Mouse (Mus musculus): ENCODE results near the gene St6galnac3. TPM values are rescaled to one million over a fixed set of nuclear protein-coding genes. Genes with fewer than 3 reads are reported as not detected.

Gene St6galnac3
- total and polyA plus RNA-seq, 3 experiments, result 0.08 to 1.1 (median 0.38) TPM

DNA sequence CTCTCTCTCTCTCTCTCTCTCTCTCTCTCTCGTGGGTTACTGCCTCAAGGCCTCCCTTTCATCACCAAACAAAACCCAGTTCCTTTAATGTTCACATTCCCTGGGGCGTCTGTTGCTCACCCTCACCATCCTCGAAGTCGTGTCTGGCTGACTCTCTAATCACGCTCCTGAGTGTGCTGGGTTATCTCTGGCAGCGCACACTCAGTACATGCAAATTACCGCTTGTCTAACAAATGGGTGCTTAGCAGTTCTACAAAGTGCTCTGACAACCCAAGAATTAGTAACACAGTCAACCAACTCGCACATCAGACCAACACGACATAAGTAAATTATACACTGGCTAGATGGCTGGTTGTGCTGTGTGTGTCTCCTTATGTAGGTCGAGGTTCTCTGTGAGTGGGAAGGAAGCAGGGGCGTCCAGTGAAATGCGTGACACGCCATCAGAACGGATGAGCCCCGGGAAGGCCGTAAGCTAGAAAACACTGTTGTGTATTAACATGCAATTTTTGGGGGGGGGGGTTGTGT is 11.8 kb upstream of the St6galnac3 start:
- dilution Hi-C loops (cut with MboI; ENCODE audit: extremely low pct_ligation_motif_present, extremely low pct_unique_long_range_greater_than_20kb, low sequenced_read_pairs), result no loop called here
- no peaks in the 10 kb centered on the region for H3K4me1 ChIP-seq (ENCODE audit: control insufficient read depth in 1 of 2, insufficient read depth in 2 of 2)

DNA sequence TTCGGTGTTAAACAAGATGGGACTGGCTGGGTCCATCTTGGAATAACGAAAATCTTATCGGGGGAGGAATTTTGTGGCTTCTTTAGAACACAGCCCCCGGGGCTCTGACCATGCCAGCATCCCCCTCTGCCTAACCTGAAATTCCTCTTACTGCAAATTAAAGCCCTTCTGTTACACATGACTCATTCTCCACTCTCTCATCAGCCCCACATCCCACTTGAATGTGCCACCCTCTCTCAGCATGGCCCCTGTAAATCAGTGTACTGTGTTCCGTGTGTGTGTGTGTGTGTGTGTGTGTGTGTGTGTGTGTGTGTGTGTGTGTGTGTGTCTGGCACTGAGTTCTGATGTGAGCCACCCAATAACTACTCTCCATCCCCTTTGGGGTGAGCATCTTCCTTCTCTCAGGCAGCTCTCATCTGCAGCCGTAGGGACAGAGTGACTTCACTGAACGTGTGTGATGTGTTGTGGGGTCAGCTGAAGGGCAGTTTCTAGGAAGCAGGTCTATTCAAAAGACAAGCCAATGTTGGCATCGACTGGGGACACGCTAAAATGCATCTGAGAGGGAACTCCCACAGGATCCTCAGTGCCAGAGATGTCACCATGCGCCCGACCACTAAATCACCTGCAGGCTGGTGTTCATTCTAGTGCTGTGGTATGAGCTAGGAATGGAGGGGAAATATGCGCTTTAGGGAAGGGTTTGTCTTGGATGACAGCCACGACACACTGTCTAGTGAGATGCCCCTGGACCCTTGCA is 11.0 kb upstream of the St6galnac3 start:
- dilution Hi-C loops (cut with MboI; ENCODE audit: extremely low pct_ligation_motif_present, extremely low pct_unique_long_range_greater_than_20kb, low sequenced_read_pairs), result no loop called here
- Histone ChIP-seq H3K9ac (ENCODE audit: insufficient read depth, low read depth) (no peak overlapping the region), H3K27me3 (replicated peaks) (no peaks in the 10 kb centered on the region), H3K4me3 (replicated peaks in 1 of 3; ENCODE audit: low read depth in 2 of 3, low read length in 2 of 3, poor library complexity in 1 of 3) (no peak overlapping the region), H3K4me1 (ENCODE audit: control insufficient read depth in 1 of 2, insufficient read depth in 2 of 2) (no peaks in the 10 kb centered on the region), H3K79me2 (replicated peaks; ENCODE audit: control insufficient read depth, extremely low read depth, insufficient read depth, poor library complexity, severe bottlenecking) (no peaks in the 10 kb centered on the region), H3K9me3 (replicated peaks; ENCODE audit: low read length) (no peaks in the 10 kb centered on the region), H3K36me3 (replicated peaks in 1 of 2; ENCODE audit: control insufficient read depth in 1 of 2, insufficient read depth in 1 of 2, low read length in 1 of 2) (no peaks in the 10 kb centered on the region), H3K27ac (ENCODE audit: insufficient read depth, low read depth) (no peak overlapping the region), H3K4me2 (ENCODE audit: insufficient read depth, low read depth, poor library complexity, severe bottlenecking) (no peak overlapping the region)
- in situ Hi-C loops (cut with MboI; ENCODE audit: low pct_ligation_motif_present, low pct_unique_long_range_greater_than_20kb, low sequenced_read_pairs), result no loop called here
- TF ChIP-seq JUND (conservative IDR thresholded peaks at IDR 0.05; ENCODE audit: low read depth, low read length), result no peak
- TF ChIP-seq MXI1 (IDR thresholded peaks at IDR 0.05; ENCODE audit: low read depth, low read length), result no peak
- no peak for TF ChIP-seq NRF1 (IDR thresholded peaks at IDR 0.05; ENCODE audit: low read depth, low read length)
- no peak for DNase-seq (ENCODE audit: extremely low read depth)

More for the DNA sequence above, 11.8 kb upstream of the St6galnac3 start:
- H3K9me3 ChIP-seq (replicated peaks; ENCODE audit: low read length), result no peaks in the 10 kb centered on the region
- no peak overlapping the region for H3K4me3 ChIP-seq (replicated peaks in 1 of 3; ENCODE audit: low read depth in 2 of 3, low read length in 2 of 3, poor library complexity in 1 of 3)
- no peak overlapping the region for H3K9ac ChIP-seq (ENCODE audit: insufficient read depth, low read depth)
- no peaks in the 10 kb centered on the region for H3K36me3 ChIP-seq (replicated peaks in 1 of 2; ENCODE audit: control insufficient read depth in 1 of 2, insufficient read depth in 1 of 2, low read length in 1 of 2)
- no peak for DNase-seq (ENCODE audit: extremely low read depth)
- H3K27ac ChIP-seq (ENCODE audit: insufficient read depth, low read depth), result no peak overlapping the region
- H3K79me2 ChIP-seq (replicated peaks; ENCODE audit: control insufficient read depth, extremely low read depth, insufficient read depth, poor library complexity, severe bottlenecking), result no peaks in the 10 kb centered on the region
- no peak overlapping the region for H3K4me2 ChIP-seq (ENCODE audit: insufficient read depth, low read depth, poor library complexity, severe bottlenecking)
- no peak for TF ChIP-seq POLR2AphosphoS2 (IDR thresholded peaks at IDR 0.05; ENCODE audit: low read depth, low read length)
- TF ChIP-seq ZC3H11A (IDR thresholded peaks at IDR 0.05; ENCODE audit: low read depth, low read length), result no peak
- no peak for TF ChIP-seq KAT2A (IDR thresholded peaks at IDR 0.05; ENCODE audit: insufficient replicate concordance, low read length)
- TF ChIP-seq RAD21 (IDR thresholded peaks at IDR 0.05; ENCODE audit: low read depth, low read length), result no peak
- TF ChIP-seq CHD2 (IDR thresholded peaks at IDR 0.05; ENCODE audit: low read length), result no peak
- no peak for TF ChIP-seq NRF1 (IDR thresholded peaks at IDR 0.05; ENCODE audit: low read depth, low read length)
- no peak for TF ChIP-seq MAX (IDR thresholded peaks at IDR 0.05; ENCODE audit: low read length)
- no peak for TF ChIP-seq USF1 (IDR thresholded peaks at IDR 0.05; ENCODE audit: low read depth, low read length)
- in situ Hi-C loops (cut with MboI; ENCODE audit: low pct_ligation_motif_present, low pct_unique_long_range_greater_than_20kb, low sequenced_read_pairs), result no loop called here
- H3K27me3 ChIP-seq (replicated peaks), result no peaks in the 10 kb centered on the region

DNA sequence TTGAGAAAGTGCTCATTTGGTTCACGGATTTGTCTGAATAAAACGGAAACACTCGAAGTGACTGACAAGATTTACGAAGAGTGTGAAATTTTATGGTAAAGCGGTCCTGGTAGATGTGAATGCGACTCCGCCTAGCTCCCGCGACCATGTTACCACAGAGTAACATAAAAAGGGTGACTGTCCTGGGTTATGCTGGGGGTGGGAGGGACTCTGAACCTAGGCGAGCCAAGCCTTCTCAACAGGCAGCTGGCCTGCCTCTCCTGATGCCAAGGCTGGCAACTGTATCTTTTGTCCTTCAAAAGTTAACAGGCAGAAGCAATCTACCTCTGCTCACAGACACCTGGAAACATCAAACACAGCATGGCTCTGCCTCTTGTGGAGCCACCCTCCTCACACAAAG is 9.8 kb upstream of the St6galnac3 start:
- no peak for DNase-seq (ENCODE audit: extremely low read depth)
- TF ChIP-seq CHD2 (IDR thresholded peaks at IDR 0.05; ENCODE audit: low read length), result no peak
- TF ChIP-seq USF1 (IDR thresholded peaks at IDR 0.05; ENCODE audit: low read depth, low read length), result no peak
- TF ChIP-seq USF2 (conservative IDR thresholded peaks at IDR 0.05; ENCODE audit: low read depth, low read length), result no peak
- no peak for TF ChIP-seq ZC3H11A (IDR thresholded peaks at IDR 0.05; ENCODE audit: low read depth, low read length)
- TF ChIP-seq JUN (IDR thresholded peaks at IDR 0.05; ENCODE audit: insufficient read depth, low read depth, low read length), result no peak
- no peak for TF ChIP-seq NELFE (IDR thresholded peaks at IDR 0.05; ENCODE audit: low read depth, low read length)
- TF ChIP-seq E2F4 (IDR thresholded peaks at IDR 0.05; ENCODE audit: insufficient replicate concordance, low read depth, low read length), result no peak
- no peak for TF ChIP-seq EP300 (IDR thresholded peaks at IDR 0.05; ENCODE audit: low read length)
- no peak for TF ChIP-seq NRF1 (IDR thresholded peaks at IDR 0.05; ENCODE audit: low read depth, low read length)
- Histone ChIP-seq H3K27me3 (replicated peaks) (no peaks in the 10 kb centered on the region), H3K27ac (ENCODE audit: insufficient read depth, low read depth) (no peak overlapping the region), H3K79me2 (replicated peaks; ENCODE audit: control insufficient read depth, extremely low read depth, insufficient read depth, poor library complexity, severe bottlenecking) (no peaks in the 10 kb centered on the region), H3K4me3 (replicated peaks in 1 of 3; ENCODE audit: low read depth in 2 of 3, low read length in 2 of 3, poor library complexity in 1 of 3) (no peak overlapping the region), H3K36me3 (replicated peaks in 1 of 2; ENCODE audit: control insufficient read depth in 1 of 2, insufficient read depth in 1 of 2, low read length in 1 of 2) (no peaks in the 10 kb centered on the region), H3K4me1 (ENCODE audit: control insufficient read depth in 1 of 2, insufficient read depth in 2 of 2) (peaks cover 0 to under 1% of the 10 kb centered on the region in 2 experiments; a peak in 2 of 4 replicates), H3K4me2 (ENCODE audit: insufficient read depth, low read depth, poor library complexity, severe bottlenecking) (no peak overlapping the region), H3K9ac (ENCODE audit: insufficient read depth, low read depth) (no peak overlapping the region), H3K9me3 (replicated peaks; ENCODE audit: low read length) (no peaks in the 10 kb centered on the region)
- in situ Hi-C loops (cut with MboI; ENCODE audit: low pct_ligation_motif_present, low pct_unique_long_range_greater_than_20kb, low sequenced_read_pairs), result no loop called here
- dilution Hi-C loops (cut with MboI; ENCODE audit: extremely low pct_ligation_motif_present, extremely low pct_unique_long_range_greater_than_20kb, low sequenced_read_pairs), result no loop called here

All from CH12.LX (cell line).